Mouse (Mus musculus): ENCODE results near the gene Atg16l2.

Atg16l2 gene

GRCm38 (mm10) chr7:101236712-101237473 is 65.2 kb downstream of the Atg16l2 start:
- in situ Hi-C loops (cut with MboI; ENCODE audit: unreplicated experiment in 2 of 2), result no loop called here

- in situ Hi-C loops (cut with MboI; ENCODE audit: unreplicated experiment in 2 of 2), result loop anchor here (5.0 kb wide), 2 partner anchors 120 to 145 kb away; no protein-coding TSS in a partner anchor
These were observed 69.3 kb downstream of the Atg16l2 start for GRCm38 (mm10) chr7:101232716-101233115.

- in situ Hi-C loops (cut with MboI; ENCODE audit: unreplicated experiment in 2 of 2), result loop anchor here (5.0 kb wide), 2 partner anchors 119 to 146 kb away; no protein-coding TSS in a partner anchor
These were observed 70.6 kb downstream of the Atg16l2 start for GRCm38 (mm10) chr7:101231458-101231857.

GRCm38 (mm10) chr7:101229336-101229735 is 72.7 kb downstream of the Atg16l2 start:
- in situ Hi-C loops (cut with MboI; ENCODE audit: unreplicated experiment in 2 of 2), result loop anchor here in 1 of 2 experiments (5.0 kb wide), 1 partner anchor 172 kb away; no protein-coding TSS in a partner anchor

GRCm38 (mm10) chr7:101223501-101223900 is 78.5 kb downstream of the Atg16l2 start:
- in situ Hi-C loops (cut with MboI; ENCODE audit: unreplicated experiment in 2 of 2), result loop anchor here in 1 of 2 experiments (25.0 kb wide), 1 partner anchor 111 kb away; no protein-coding TSS in a partner anchor

GRCm38 (mm10) chr7:101216724-101217123 is 85.3 kb downstream of the Atg16l2 start:
- in situ Hi-C loops (cut with MboI; ENCODE audit: unreplicated experiment in 2 of 2), result loop anchor here in 1 of 2 experiments (25.0 kb wide), 1 partner anchor 104 kb away; no protein-coding TSS in a partner anchor

- in situ Hi-C loops (cut with MboI; ENCODE audit: unreplicated experiment in 2 of 2), result loop anchor here in 1 of 2 experiments (25.0 kb wide), 1 partner anchor 101 kb away; no protein-coding TSS in a partner anchor
These were observed 88.4 kb downstream of the Atg16l2 start for GRCm38 (mm10) chr7:101213515-101214263.

Data from v-Abl transformed pro-B cells (cell line).